Mouse (Mus musculus) stomach, embryonic 16.5 days (tissue): ENCODE results near the gene Zfp710. TPM values are rescaled to one million over a fixed set of nuclear protein-coding genes. Genes with fewer than 3 reads are reported as not detected.
"Not testable (repeated sequence)": the region's sequence is repeated elsewhere in the genome, so short reads cannot be mapped to it uniquely, and the experiment has no call there.

Experiments used
- ATAC-seq: fragments of 200-750 bp; cut with Nextera tagmentation; 2 replicates; pipeline ENCODE4 v1.8.0; 2017; ENCODE audit warnings: moderate number of reproducible peaks, moderate TSS enrichment; ENCODE audit not compliant: insufficient read depth, low FRiP score
- H3K27ac ChIP-seq: fragments of 300-500 bp; sonication (generic); 2 replicates; pipeline ENCODE4 v1.5.1; 2014; ENCODE audit warnings: low read length
- H3K27me3 ChIP-seq: fragments of 300-500 bp; sonication (generic); 2 replicates; pipeline ENCODE4 v1.6.1; 2014; ENCODE audit warnings: low read length, control low read depth, mixed read lengths; ENCODE audit not compliant: control insufficient read depth, insufficient read depth
- H3K36me3 ChIP-seq: fragments of 300-500 bp; sonication (generic); 2 replicates; pipeline ENCODE4 v1.6.1; 2014; ENCODE audit warnings: low read length; ENCODE audit not compliant: control insufficient read depth, insufficient read depth
- H3K4me1 ChIP-seq: fragments of 300-500 bp; sonication (generic); 2 replicates; pipeline ENCODE4 v1.6.1; 2014; ENCODE audit warnings: low read length, control low read depth, mixed read lengths; ENCODE audit not compliant: control insufficient read depth, insufficient read depth
- H3K4me2 ChIP-seq: fragments of 300-500 bp; sonication (generic); 2 replicates; pipeline ENCODE4 v1.6.1; 2014; ENCODE audit warnings: low read depth, low read length, mixed read lengths
- H3K4me3 ChIP-seq: fragments of 300-500 bp; sonication (generic); replicated peaks from 2 replicates; pipeline ENCODE4 v1.5.1; 2014; ENCODE audit warnings: mild to moderate bottlenecking, low read length
- H3K9ac ChIP-seq: fragments of 300-500 bp; sonication (generic); 2 replicates; pipeline ENCODE4 v1.6.1; 2014; ENCODE audit warnings: low read length
- H3K9me3 ChIP-seq: fragments of 300-500 bp; sonication (generic); replicated peaks from 2 replicates; pipeline ENCODE4 v1.6.1; 2016; ENCODE audit warnings: low read length, control low read depth; ENCODE audit not compliant: control insufficient read depth
- WGBS: fragments of 180-500 bp; shearing (Covaris S2); extraction: QIAGEN DNeasy Blood & Tissue Kit; methylation state at CpG from one replicate; pipeline ENCODE4 v1.1.7; 2014; 5-methylcytosine and 5-hydroxymethylcytosine counted together
- polyA plus RNA-seq: library from polyadenylated mRNA; unstranded; fragments of >200 nt; fragmentation: Nextera tagmentation; extraction: Ambion mirVana; gene quantifications from 2 replicates; pipeline ENCODE4 v1.2.1, GENCODE M21; 2015

The Zfp710 gene
- polyA plus RNA-seq, 1 experiment from 2014 or later: 16.7 TPM

- no peaks in the 10 kb centered on the region for H3K9me3 ChIP-seq
- H3K4me2 ChIP-seq: no peak overlapping the region; the same call in 1 of the 2 replicates
These were observed 25.1 kb downstream of the Zfp710 start for GRCm38 (mm10) chr7:80049746-80050145.

DNA sequence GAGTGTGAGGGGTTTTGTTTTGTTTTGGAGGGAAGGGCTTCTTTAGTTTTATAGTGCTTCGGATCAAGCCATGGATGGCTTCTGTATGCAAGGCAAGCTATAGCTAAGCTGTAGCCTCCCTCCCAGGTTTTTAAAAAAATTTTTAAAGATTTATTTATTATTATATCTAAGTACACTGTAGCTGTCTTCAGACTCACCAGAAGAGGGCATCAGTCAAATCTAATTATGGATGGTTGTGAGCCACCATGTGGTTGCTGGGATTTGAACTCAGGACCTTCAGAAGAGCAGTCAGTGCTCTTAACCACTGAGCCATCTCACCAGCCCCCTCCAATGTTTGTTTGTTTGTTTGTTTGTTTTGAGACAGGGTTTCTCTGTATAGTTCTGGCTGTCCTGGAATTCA, 25.8 kb downstream of the Zfp710 start:
- not testable (repeated sequence) for H3K27me3 ChIP-seq, H3K27ac ChIP-seq, H3K9ac ChIP-seq, H3K36me3 ChIP-seq, H3K9me3 ChIP-seq, H3K4me2 ChIP-seq, ATAC-seq, H3K4me3 ChIP-seq
- WGBS: 95% methylated on average over 1 of the region's 1 CpGs
- peaks cover 35% of the 10 kb centered on the region for H3K4me1 ChIP-seq

More at GRCm38 (mm10) chr7:80049746-80050145, 25.1 kb downstream of the Zfp710 start:
- Histone ChIP-seq H3K9ac (no peak overlapping the region), H3K36me3 (no peaks in the 10 kb centered on the region), H3K4me1 (peaks cover 32% of the 10 kb centered on the region), H3K27me3 (no peaks in the 10 kb centered on the region), H3K27ac (no peak overlapping the region), H3K4me3 (no peak overlapping the region)
- ATAC-seq: no peak
- WGBS: 52% methylated on average over 2 of the region's 2 CpGs

- H3K27me3 ChIP-seq: no peaks in the 10 kb centered on the region
- peaks cover 48% of the 10 kb centered on the region for H3K4me1 ChIP-seq
- ATAC-seq: peak; percentile 12; the same call in 1 of the 2 replicates
- no peak overlapping the region for H3K9ac ChIP-seq
- no peak overlapping the region for H3K4me3 ChIP-seq
- 48% methylated on average over 6 of the region's 6 CpGs for WGBS
- no peaks in the 10 kb centered on the region for H3K9me3 ChIP-seq
- no peaks in the 10 kb centered on the region for H3K36me3 ChIP-seq
- 0 out of 2 replicates have a peak overlapping the region, but pooled peaks have one; percentile 3 for H3K4me2 ChIP-seq
- H3K27ac ChIP-seq: peak overlapping the region; percentile 19
These were observed 27.2 kb downstream of the Zfp710 start for GRCm38 (mm10) chr7:80051835-80052234.

GRCm38 (mm10) chr7:80052261-80052660, 27.6 kb downstream of the Zfp710 start:
- Histone ChIP-seq H3K4me1 (peaks cover 49% of the 10 kb centered on the region), H3K27ac (peak overlapping the region; percentile 19), H3K36me3 (no peaks in the 10 kb centered on the region), H3K4me3 (no peak overlapping the region), H3K27me3 (no peaks in the 10 kb centered on the region), H3K9ac (no peak overlapping the region), H3K4me2 (peak overlapping the region; percentile 3; the same call in 1 of the 2 replicates), H3K9me3 (no peaks in the 10 kb centered on the region)
- peak; percentile 61; the same call in 1 of the 2 replicates for ATAC-seq
- 6% methylated on average over 11 of the region's 11 CpGs for WGBS

DNA sequence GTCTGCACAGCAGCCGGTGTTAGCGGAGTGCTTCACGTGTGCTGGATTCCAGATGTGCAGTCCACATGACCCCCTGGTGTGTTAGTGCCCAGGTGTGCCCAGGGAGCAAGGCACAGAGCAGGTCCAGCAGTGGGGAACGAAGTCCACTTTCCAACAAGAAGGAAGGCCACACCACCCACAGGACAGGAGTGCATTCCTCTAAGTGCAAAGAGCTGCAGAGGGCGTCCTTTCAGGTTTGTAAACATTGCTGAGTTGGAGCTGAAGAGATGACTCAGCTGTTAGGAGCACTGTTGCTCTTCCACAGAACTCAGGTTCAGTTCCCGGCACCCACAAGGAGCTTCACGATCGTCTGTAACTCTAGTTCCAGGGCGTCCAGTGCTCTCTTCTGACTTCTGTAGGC, 28.5 kb downstream of the Zfp710 start:
- peaks cover 51% of the 10 kb centered on the region for H3K4me1 ChIP-seq
- no peaks in the 10 kb centered on the region for H3K9me3 ChIP-seq
- no peak overlapping the region for H3K9ac ChIP-seq
- H3K4me3 ChIP-seq: no peak overlapping the region
- no peaks in the 10 kb centered on the region for H3K36me3 ChIP-seq
- H3K27me3 ChIP-seq: no peaks in the 10 kb centered on the region
- 82% methylated on average over 9 of the region's 9 CpGs for WGBS
- 0 out of 2 replicates have a peak overlapping the region, but pooled peaks have one; percentile 19 for H3K27ac ChIP-seq
- H3K4me2 ChIP-seq: no peak overlapping the region
- ATAC-seq: no peak

DNA sequence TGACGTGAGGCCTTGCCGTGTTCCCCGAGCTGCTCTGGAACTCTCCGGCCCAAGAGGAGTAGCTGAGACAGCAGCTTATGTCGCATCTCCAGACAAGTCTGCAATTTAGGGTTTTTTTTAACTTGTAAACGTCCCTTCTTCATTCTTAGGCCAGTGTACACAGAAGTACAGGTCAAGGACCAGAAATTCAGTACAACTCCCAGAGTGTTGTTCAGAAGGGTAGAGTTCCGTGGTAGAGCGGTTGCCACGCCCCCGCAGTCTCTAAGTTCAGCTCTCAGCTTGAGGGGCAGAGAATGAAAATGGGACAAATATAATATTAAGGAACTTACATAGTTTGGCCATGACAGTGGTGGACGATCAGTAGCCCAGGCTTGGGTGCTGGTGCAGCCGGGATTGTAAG, 31.2 kb downstream of the Zfp710 start:
- peaks cover 60% of the 10 kb centered on the region for H3K4me1 ChIP-seq
- WGBS: 58% methylated on average over 12 of the region's 12 CpGs
- H3K36me3 ChIP-seq: no peaks in the 10 kb centered on the region
- no peak overlapping the region for H3K9ac ChIP-seq
- H3K4me3 ChIP-seq: no peak overlapping the region
- no peaks in the 10 kb centered on the region for H3K27me3 ChIP-seq
- peak overlapping the region; percentile 2; the same call in 1 of the 2 replicates for H3K27ac ChIP-seq
- H3K4me2 ChIP-seq: no peak overlapping the region
- no peak for ATAC-seq
- no peaks in the 10 kb centered on the region for H3K9me3 ChIP-seq

GRCm38 (mm10) chr7:80057002-80057691, 32.5 kb downstream of the Zfp710 start:
- 49% methylated on average over 4 of the region's 4 CpGs for WGBS
- H3K4me2 ChIP-seq: peak overlapping the region; percentile 35
- H3K36me3 ChIP-seq: no peaks in the 10 kb centered on the region
- peak overlapping the region; percentile 95 for H3K27ac ChIP-seq
- no peaks in the 10 kb centered on the region for H3K9me3 ChIP-seq
- H3K27me3 ChIP-seq: no peaks in the 10 kb centered on the region
- peaks cover 56% of the 10 kb centered on the region for H3K4me1 ChIP-seq
- peak; percentile 83 for ATAC-seq
- H3K9ac ChIP-seq: 0 out of 2 replicates have a peak overlapping the region, but pooled peaks have one; percentile 42
- no peak overlapping the region; the same call in 1 of the 2 replicates for H3K4me3 ChIP-seq

- ATAC-seq: no peak
These were observed 33.2 kb downstream of the Zfp710 start for GRCm38 (mm10) chr7:80057781-80058180.

GRCm38 (mm10) chr7:80058405-80059063, 33.9 kb downstream of the Zfp710 start:
- peaks cover 44% of the 10 kb centered on the region for H3K4me1 ChIP-seq
- H3K9ac ChIP-seq: 0 out of 2 replicates have a peak overlapping the region, but pooled peaks have one; percentile 33
- H3K4me2 ChIP-seq: no peak overlapping the region; the same call in 1 of the 2 replicates
- no peak for ATAC-seq
- H3K27me3 ChIP-seq: no peaks in the 10 kb centered on the region
- H3K9me3 ChIP-seq: no peaks in the 10 kb centered on the region
- no peaks in the 10 kb centered on the region for H3K36me3 ChIP-seq
- 64% methylated on average over 4 of the region's 4 CpGs for whole genome bisulfite sequencing
- peak overlapping the region; percentile 95 for H3K27ac ChIP-seq
- H3K4me3 ChIP-seq: no peak overlapping the region

More at GRCm38 (mm10) chr7:80057781-80058180, 33.2 kb downstream of the Zfp710 start:
- Histone ChIP-seq H3K9me3 (no peaks in the 10 kb centered on the region), H3K36me3 (no peaks in the 10 kb centered on the region), H3K4me1 (peaks cover 49% of the 10 kb centered on the region), H3K27ac (peak overlapping the region; percentile 95), H3K4me2 (peak overlapping the region; percentile 31), H3K27me3 (no peaks in the 10 kb centered on the region), H3K4me3 (no peak overlapping the region), H3K9ac (peak overlapping the region; percentile 37; the same call in 1 of the 2 replicates)
- 50% methylated on average over 14 of the region's 14 CpGs for WGBS
